Mouse (Mus musculus): ENCODE data around the gene Epor.

The Epor gene

DNA sequence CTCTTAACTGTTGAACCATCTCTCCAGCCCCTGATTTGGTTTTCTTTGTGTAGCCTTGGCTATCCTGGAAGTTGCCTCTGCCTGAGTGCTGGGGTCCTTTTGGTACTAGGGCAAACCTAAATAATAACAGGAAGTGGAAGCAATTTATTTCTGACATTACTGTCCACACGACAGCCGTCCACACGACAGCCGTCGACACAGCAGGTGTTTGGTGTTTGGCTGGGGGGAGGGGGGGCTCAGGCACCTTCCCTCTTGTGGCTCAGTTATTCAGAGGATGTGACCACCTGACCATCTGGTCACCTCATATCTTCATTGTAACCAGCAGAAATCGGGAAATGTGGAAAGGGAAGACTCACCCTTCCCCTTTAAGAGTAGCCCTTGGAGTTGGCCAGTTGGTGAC, 5.6 kb upstream of the Epor start:
- DNase-seq (ENCODE audit: low spot score in 2 of 2), result no peak

- peak; percentile 56 to 62 for DNase-seq (ENCODE audit: low spot score in 2 of 2)
Measured at GRCm38 (mm10) chr9:21962416-21963059, 768 bp downstream of the Epor start.

- DNase-seq (ENCODE audit: low spot score in 2 of 2), result no peak
Measured at GRCm38 (mm10) chr9:21962010-21962409, 1.3 kb downstream of the Epor start.

- DNase-seq (ENCODE audit: low spot score in 2 of 2), result no peak
Measured at GRCm38 (mm10) chr9:21961366-21961980, 1.8 kb downstream of the Epor start.

- DNase-seq (ENCODE audit: low spot score in 2 of 2), result no peak
Measured at GRCm38 (mm10) chr9:21960558-21961208, 2.6 kb downstream of the Epor start.

DNA sequence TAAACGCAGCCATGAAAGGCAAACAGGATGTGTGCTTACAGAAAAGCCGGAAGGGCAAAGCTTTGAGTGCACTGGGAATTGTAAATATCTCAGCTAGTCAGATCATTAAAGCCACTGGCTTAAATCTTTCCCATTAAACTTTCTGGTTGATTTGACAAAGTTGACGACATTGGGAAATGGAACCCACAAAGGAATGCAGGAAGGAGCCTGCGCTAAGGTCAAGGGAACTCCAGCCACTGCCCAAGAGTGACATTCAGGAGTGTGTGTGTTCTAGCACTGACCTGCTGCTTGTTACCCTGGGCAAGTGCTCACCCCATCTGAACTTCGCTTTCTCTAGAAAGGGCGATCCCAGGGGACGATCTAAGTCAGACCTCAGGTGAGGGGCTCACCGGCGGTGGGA, 3.2 kb downstream of the Epor start:
- no peak for DNase-seq (ENCODE audit: low spot score in 2 of 2)

DNA sequence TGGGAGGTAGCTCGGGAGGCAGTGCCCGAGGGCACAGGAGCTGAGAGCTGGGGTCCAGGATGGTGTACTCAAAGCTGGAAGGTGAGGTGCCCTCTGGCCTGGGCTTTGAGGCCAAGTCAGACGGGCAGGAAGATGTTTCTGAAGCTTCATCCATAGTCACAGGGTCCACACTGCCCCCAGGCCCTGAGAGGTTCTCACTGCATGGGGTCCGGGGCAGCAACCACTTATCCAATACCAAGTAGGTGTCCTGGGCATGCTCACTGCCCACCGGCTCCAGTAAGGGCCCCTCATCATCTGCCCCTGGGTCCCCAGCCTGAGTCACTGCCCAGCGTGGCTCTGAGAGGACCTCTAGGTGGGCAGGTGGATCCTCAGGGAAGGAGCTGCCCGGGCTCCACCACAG, 4.1 kb downstream of the Epor start:
- no peak for DNase-seq (ENCODE audit: low spot score in 2 of 2)

- DNase-seq (ENCODE audit: low spot score in 2 of 2), result no peak
Measured at GRCm38 (mm10) chr9:21958372-21958771, 4.9 kb downstream of the Epor start.

DNA sequence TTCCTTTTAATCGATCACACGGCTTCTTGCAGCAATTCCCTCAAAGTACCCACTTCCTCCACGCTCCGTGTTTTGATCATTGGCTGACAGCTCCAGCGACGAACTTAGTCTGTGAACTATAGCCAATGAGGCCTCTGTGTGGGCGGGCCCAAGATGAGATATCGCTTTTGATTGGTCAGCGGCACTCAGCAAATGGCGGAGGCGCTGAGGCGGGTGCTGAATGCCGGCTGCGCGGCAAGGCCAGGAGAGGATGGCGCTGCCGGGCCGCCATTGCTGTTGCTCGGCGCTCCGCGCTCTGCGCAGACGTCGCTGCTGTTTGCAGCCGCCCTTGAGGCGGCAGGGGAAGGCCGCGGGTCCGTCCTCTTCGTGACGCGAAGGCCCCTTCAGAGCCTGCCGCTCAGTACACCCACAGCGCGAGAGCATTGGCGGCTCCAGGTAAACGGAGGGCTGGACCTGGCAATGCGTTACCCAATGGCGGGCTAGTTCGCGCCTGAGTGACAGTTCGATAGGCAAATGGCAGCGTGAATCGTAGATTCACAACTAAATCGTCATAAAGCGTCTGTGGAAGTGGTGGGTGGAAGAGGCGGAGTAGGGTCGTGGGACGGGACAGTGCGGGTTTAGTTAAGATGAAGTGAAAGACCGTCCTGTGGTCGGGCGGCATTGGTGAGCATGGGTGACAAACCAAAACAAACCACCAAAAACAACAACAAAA, 7.6 kb downstream of the Epor start, which contains the start of gene Swsap1:
Gene Swsap1 (plus strand): TSS at position 186 of the 712 bp plus-strand sequence.
- peak; percentile 97 to 99 for DNase-seq (ENCODE audit: low spot score in 2 of 2)

DNA sequence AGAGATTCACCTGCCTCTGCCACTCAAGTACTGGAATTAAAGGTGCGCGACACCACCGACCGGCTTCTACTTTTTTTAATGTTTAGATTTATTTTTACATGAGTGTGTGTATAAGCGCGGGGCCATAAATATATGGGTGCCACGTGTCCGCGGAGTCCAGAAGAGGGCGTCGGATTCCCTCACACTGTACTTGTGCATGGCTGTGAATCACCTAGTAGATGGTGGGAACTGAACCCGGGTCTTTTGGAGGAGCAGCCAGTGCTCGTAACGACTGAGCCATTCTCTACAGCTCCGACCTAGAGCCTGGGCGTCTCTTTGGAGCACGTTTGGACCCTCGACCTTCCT, 8.1 kb downstream of the Epor start:
- DNase-seq (ENCODE audit: low spot score in 2 of 2), result no peak

GRCm38 (mm10) chr9:21954635-21955034, 8.7 kb downstream of the Epor start:
- DNase-seq (ENCODE audit: low spot score in 2 of 2), result no peak

- DNase-seq (ENCODE audit: low spot score in 2 of 2), result no peak
Measured at GRCm38 (mm10) chr9:21953600-21953999, 9.7 kb downstream of the Epor start.

- DNase-seq (ENCODE audit: low spot score in 2 of 2), result no peak
Measured at GRCm38 (mm10) chr9:21951977-21952376, 11.3 kb downstream of the Epor start.

DNA sequence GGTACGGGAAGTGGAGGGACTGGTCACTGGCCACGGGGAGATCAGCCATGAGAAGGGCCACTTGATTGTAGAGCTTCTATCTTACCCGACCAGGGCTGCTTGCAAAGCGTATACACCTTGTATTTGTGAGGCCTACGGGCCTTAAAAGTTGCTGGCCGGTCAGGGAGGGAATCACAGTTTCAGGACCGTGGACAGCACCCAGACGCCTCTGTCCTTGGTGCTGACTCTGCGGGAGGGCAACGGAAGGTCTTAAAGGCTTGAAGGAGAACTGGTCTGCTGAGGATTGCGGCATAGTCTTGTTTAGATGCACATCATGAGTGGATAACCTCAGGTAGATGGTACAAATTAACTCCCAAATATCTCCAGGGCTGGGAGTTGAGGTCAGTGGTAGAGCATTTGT, 13.0 kb downstream of the Epor start:
- peak in 1 of 2 experiments; percentile 76 for DNase-seq (ENCODE audit: low spot score in 2 of 2)

DNA sequence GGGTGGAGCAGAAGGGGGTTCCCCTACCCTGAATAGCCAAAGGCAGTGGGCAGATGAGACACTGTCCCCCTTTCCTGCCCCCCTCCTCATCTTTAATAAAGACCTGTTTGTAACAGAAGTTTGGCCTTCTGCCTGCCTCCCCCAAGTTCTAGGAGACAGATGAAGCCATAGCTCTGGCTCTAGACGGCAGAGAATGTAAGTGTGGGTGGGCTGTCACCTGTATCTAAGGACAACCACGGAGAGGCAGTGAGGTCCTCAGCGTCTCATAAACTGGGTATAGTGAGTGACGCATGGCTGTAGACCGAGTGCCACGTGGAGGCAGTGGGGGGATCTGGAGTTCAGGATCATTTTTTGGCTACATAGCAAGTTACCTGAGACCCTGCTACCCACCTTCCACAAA, 14.5 kb downstream of the Epor start:
- no peak for DNase-seq (ENCODE audit: low spot score in 2 of 2)

- no peak for DNase-seq (ENCODE audit: low spot score in 2 of 2)
Measured at GRCm38 (mm10) chr9:21948146-21948545, 15.2 kb downstream of the Epor start.

GRCm38 (mm10) chr9:21947540-21948130, 15.7 kb downstream of the Epor start:
- no peak for DNase-seq (ENCODE audit: low spot score in 2 of 2)

GRCm38 (mm10) chr9:21944267-21944666, 19.0 kb downstream of the Epor start:
- no peak for DNase-seq (ENCODE audit: low spot score in 2 of 2)

DNA sequence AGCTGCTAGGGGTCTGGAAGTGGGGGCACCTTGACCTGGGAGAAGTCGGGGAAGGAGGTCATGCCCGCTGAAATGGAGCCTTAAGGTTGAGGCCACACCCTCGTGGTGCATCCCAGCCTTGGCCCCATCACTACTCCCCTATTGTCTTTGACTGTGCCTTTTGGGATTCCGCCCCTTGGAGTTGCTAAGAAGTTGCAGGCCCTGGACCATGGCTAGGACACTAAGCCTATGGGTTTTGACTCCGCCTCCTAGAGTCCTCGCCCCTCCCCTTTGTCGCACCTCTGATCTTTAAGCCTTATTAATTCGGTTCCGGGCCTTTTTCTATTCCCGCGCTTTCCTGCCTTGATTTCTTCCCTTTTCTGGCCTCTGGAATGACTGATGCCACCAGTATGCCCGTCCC, 19.7 kb downstream of the Epor start:
- no peak for DNase-seq (ENCODE audit: low spot score in 2 of 2)

DNA sequence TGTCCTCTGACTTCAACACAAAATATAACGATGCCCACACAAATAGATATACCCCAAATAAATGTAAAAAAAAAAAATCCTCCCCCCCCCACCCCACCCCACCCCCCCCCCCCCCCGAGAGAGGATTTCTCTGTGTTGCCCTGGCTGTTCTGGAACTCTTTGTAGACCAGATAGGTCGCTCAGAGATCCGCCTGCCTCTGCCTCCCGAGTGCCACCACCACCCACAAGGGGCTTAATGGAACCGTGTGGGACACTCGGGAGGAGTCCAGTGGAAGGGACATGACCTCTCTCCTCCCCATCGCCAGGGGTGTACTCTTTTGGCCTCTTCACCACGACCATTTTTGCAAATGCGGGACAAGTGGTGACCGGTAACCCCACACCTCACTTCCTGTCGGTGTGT, 20.3 kb downstream of the Epor start:
- no peak for DNase-seq (ENCODE audit: low spot score in 2 of 2)

- DNase-seq (ENCODE audit: low spot score in 2 of 2), result no peak
Measured at GRCm38 (mm10) chr9:21938234-21938855, 25.0 kb downstream of the Epor start.

DNA sequence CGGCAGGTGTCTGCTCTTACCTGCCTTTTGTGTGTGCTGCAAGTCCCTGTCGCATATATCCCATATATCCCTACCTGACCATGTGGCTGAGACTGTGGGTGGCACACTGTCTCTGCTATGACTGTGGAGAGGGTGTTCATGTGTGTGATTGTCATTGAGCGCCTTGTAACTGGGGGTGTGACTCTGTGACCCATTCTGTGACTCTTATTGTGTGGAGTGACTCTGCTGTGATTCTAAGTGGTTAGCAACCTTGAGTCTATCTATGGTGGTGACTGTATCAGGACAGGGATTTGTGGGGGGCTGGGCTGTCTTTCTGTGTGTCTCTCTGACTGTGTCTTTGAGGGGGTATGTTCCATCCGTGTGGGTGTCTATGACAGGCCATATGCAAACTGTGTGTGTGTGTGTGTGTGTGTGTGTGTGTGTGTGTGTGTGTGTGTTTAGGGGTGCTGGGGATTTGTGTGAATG, 25.6 kb downstream of the Epor start:
- DNase-seq (ENCODE audit: low spot score in 2 of 2), result no peak
